Mouse (Mus musculus) frontal cortex, postnatal 14 days (tissue): ENCODE results near the gene Gca.
"Not testable (repeated sequence)": the region's sequence is repeated elsewhere in the genome, so short reads cannot be mapped to it uniquely, and the experiment has no call there.

Experiments used
- DNase-seq, 2 experiments: peaks; one replicate each; pipeline ENCODE4 v3.0.0; 2022; ENCODE audit warnings: low spot score in 2 of 2

Gene Gca

GRCm38 (mm10) chr2:62670301-62670700 is 6.2 kb downstream of the Gca start:
- no peak for DNase-seq

GRCm38 (mm10) chr2:62670767-62671166 is 6.7 kb downstream of the Gca start:
- no peak for DNase-seq

- no peak for DNase-seq
Measured at GRCm38 (mm10) chr2:62672788-62673187, 8.7 kb downstream of the Gca start.

GRCm38 (mm10) chr2:62681667-62682066 is 17.6 kb downstream of the Gca start:
- no peak for DNase-seq

GRCm38 (mm10) chr2:62684989-62685595 is 21.0 kb downstream of the Gca start:
- DNase-seq: no peak

GRCm38 (mm10) chr2:62685934-62686333 is 21.8 kb downstream of the Gca start:
- no peak for DNase-seq

GRCm38 (mm10) chr2:62706313-62706712 is 42.2 kb downstream of the Gca start:
- DNase-seq: no peak

GRCm38 (mm10) chr2:62709633-62710032 is 45.5 kb downstream of the Gca start:
- DNase-seq: no peak

- DNase-seq: not testable (repeated sequence)
Measured at GRCm38 (mm10) chr2:62714362-62714761, 50.3 kb downstream of the Gca start.

- no peak for DNase-seq
Measured at GRCm38 (mm10) chr2:62715260-62715659, 51.2 kb downstream of the Gca start.

- no peak for DNase-seq
Measured at GRCm38 (mm10) chr2:62717270-62717669, 53.2 kb downstream of the Gca start.

GRCm38 (mm10) chr2:62718411-62718810 is 54.3 kb downstream of the Gca start:
- no peak for DNase-seq

GRCm38 (mm10) chr2:62725946-62726345 is 61.9 kb downstream of the Gca start:
- no peak for DNase-seq

- no peak for DNase-seq
Measured at GRCm38 (mm10) chr2:62727732-62728131, 63.6 kb downstream of the Gca start.

GRCm38 (mm10) chr2:62730671-62731070 is 66.6 kb downstream of the Gca start:
- DNase-seq: no peak

GRCm38 (mm10) chr2:62743098-62743497 is 79.0 kb downstream of the Gca start:
- DNase-seq: no peak
